Mouse (Mus musculus) 3134 (cell line): ENCODE measurements around the gene Fam124b.

Experiments
- DNase-seq: peaks from one replicate; pipeline ENCODE4 v3.0.0-alpha.2; 2011; ENCODE audit warnings: low spot score; ENCODE audit not compliant: insufficient read length; ENCODE audit errors: extremely low read depth

The Fam124b gene

DNA sequence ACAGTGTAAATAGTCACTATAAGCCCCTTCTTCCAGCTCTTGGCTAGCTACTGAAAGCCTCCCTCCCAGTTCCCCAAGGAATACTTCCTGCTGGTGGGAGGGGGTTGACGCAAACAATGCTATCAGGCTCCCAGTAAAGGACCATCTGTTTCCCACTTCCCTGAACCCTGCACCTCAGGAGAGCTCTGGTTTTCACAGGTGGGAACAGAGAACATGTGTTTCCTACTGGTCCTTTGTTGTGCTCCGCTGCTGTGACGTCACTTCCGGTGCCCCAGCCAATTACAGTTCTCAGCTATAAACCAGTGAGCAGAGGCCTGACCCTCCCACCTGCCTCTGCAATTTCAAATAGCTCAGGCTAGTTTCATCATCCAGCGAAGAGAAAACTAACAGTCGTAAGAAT lies at the start of gene Fam124b:
Fam124b (minus strand) TSS at position 206 of the 400 bp plus-strand sequence.
- peak; percentile 6 for DNase-seq

DNA sequence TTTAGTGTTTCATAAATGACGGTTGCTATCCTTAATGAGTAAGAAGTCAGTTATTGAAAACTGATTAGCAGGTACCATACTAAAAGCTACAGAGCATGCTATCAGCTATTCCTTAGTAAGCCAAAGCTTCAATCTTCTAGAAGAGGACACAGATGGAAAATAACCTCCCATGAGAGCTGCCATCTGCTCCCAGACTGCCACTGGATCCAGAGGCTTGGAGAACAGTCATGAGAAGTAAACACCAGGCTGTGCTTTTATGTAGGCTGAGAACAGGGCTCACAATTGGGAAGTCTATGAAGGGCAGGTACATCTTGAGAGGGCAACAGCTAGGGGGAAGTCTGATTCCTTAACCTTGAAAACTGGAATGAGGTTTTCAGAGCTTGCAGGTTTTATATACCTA lies 42.2 kb upstream of the Fam124b start:
- DNase-seq: no peak

DNA sequence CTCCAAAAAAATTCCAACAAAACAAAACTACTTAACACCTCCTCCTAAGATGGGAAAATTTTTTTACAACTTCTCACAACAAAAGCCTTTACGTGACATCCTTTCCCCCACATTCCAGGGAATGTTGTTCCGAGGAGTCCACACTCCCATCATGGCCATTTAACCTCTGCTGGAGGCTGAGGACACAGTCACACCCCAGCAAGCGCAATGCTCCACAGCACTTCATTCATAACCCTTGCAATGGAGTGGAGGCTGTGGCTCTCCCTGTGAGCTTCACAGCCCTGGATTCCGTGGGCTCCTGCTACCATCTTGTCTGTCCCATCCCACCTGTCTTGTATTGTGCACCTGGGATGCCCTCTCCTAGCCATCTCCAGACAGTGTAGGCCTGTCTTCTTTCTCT lies 40.4 kb upstream of the Fam124b start:
- no peak for DNase-seq

DNA sequence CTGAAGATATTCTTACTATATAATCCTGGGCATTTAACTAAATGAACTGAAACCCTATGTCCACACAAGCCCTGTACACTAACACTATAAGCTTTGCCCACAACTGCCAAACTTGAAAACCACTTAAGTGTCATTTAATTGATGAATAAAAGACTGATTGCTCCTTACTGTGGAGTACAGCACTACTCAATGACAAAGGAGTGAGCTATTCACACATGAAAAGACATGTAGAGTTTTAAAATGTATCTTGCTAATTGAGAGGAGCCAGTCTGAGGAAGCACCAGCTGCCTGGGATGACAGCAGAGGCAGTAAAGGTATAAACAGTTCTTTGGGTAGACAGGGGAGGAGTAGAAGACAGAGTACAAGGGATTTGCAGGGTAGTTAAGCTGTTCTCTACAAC lies 35.0 kb upstream of the Fam124b start:
- DNase-seq: no peak

DNA sequence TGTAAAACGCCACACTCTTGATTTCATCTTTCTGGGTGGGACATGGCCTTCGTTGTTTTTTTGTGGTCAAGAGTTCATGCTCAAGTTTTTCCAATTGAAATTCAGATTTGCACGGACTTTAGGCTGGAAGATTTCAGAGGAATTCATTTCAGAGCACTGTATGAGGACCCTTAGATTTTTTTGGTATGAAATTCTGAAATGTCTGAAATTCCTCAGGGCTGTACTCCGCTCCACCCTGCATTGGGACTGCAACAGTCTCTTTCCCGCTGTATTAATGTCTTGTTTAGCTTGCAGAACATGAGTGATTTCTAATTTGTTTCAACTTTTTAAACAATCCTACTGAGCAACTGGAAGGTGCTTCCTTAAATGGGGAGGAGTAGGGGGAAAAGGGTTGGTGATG lies 32.0 kb upstream of the Fam124b start:
- DNase-seq: no peak

DNA sequence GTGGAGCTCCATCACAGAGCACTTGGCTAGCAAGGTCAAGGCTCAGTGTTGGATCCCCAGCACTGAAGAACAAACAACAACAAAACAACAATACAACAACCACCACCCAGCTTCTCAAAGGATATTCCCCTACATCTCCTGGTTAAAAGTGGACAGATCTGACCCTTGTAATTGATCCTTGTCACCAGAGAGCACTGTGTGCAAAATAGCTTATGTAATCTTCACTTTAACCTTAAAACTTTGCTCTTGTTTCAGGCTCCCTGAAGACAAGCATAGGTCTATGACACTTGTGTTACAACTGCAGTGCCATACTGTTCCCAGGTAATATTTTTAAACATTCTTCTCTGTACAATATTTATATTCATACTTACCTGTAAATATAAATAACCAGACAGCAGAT lies 28.9 kb upstream of the Fam124b start:
- no peak for DNase-seq

DNA sequence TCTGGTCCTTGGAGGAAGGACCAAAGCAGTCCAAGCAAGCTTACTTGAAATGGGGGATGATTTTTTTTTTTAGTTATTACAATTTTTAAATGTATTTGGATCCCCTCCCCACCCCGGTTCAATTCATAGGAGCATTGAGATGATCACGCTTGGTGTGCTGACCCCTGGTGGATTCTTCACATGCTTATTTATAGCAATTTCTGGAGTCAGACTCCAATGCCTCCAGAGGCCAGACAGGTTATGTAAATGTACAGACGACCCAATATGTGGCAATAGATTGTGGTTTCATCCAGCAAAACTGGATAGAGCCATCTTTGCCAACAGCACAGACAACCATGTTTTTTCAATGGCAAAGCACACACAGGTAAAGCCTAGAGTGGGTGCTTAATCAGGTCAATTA lies 25.9 kb upstream of the Fam124b start:
- no peak for DNase-seq

DNA sequence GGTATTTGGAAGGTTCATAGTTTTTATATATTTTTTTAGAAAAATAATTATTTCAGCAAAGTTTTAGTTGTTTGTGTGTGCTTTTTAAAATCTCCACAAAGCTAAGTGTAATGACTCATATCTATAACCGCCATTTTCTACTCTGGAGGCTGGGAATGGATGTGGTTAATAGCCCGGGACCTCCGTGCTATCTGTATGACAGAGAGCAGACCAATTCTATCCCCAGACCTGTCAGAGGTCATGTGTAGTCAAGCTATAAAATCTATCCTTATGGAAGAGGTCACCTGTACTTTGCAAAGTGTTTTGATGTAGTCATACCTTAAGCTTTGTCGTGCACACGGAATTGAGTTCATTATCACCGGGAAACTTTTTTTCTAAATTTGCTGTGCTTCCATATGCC lies 23.3 kb upstream of the Fam124b start:
- no peak for DNase-seq

DNA sequence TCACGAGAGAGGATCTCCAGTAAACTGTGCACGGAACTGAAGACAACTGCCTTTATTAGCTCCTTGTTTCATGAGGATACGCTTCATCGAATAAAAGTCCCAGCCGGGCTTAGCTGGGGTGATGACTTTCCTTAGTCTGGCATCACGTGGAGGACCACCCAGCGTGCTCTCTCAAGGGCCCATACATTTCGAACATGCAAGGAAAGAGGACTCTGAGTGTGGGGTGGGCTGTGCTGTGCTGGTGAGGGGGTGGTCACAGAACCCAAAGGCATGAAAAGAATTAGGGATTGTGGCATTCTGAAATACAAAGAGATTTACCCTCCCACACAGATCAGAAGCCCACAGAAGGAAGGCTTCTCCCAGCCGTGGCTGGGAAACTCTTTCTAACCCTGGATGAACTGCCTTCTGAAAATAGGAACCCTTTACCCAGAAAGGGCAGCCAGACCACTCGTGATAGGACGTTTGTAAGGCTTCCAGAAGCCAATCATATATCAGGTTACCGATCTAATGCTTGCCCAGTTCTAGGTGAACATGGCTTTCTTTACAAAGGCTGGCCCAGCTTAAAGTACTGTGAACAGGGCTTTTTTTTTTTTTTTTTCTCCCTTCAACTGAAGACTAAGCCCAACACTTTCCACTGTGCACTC lies 21.9 kb upstream of the Fam124b start:
- no peak for DNase-seq

DNA sequence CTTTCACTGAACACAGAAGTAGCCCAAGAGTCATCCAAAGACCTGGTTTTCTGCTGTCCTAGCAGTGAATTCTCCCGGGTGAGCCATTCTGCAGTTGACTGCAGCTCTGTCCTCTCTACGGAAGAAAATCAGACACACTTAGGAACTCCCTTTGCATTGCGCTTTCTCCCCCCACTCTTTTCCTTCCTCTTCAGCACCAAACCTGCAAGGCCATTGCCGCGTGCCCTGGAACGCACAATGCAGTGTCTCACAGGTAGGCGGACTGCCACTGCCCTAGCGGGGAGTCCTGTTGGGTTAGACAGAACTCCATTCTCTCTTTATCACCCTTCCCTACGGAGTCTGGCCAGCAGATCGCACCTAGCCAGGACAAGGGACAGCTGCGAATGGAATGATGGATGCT lies 21.2 kb upstream of the Fam124b start:
- no peak for DNase-seq

DNA sequence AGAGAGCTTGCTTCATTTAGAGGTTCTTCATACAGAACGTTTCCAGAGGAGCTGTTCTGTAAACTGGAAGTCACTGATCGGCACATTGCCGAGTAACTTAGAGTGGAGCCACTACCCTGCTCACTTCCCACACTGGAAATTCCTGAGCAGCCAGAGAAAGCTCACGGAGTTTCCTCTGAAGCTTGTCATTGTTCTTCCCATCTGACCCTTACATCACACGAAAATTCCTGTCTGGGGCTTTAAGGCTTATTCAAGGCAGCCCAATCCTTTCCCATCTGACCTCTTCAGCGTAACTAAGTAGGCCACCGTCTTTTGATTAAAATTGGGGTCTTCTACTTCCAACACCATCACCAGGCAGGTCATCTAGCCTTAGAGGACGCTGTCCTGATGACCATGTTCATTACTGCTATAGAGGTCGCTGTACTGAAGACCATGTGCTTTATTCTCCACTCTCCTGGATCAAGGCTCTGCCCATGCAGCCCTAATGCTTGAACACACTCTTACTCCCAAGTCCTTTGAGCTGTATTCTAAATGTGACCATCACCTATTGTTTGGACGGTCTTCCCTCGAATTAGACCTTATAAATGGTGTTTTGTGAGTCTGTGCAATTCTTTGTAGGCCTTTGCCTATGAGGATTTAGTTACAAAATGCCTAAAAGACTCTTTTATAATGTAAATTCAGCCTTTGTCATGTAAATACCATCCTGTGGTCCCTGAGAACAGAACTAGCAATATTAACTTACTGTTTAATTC lies 18.9 kb upstream of the Fam124b start:
- no peak for DNase-seq

DNA sequence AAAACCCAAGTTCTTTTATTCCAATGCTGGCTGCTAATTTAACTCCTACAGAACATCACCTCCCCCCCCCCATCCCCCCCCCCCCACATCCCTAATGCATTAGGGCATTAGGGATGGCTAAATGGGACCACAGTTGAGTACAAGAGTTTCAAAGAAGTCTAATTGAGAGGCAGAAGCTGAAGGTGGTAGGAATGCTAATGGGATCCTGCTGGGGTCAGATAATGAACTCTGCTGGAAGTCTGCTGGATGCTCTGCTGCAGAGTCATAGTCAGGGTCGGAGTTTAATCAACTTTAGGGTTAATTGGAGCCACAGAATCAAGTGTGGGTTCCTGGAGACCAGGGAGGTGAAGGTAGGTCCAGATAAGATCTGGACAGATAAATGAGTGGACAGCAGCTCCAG lies 17.9 kb upstream of the Fam124b start:
- DNase-seq: no peak

DNA sequence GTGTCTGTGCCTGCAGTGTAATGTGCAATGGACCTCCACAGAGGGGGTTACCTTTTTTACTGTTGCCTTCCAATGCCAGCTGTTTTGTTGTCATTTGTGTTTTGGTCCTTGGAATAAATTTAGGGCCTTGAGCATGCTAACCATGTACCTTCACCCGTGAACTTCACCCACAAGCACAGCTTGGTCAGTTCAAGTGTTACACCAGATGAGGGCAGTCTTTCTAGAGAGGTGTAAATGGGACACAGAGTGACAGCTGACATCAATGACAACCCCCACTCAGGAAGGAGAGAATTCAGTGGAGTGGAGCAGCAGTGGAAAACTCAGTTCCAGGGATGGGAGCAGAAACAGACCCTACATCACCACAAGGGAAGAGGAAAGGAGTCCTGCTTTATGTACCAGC lies 12.3 kb upstream of the Fam124b start:
- DNase-seq: no peak

DNA sequence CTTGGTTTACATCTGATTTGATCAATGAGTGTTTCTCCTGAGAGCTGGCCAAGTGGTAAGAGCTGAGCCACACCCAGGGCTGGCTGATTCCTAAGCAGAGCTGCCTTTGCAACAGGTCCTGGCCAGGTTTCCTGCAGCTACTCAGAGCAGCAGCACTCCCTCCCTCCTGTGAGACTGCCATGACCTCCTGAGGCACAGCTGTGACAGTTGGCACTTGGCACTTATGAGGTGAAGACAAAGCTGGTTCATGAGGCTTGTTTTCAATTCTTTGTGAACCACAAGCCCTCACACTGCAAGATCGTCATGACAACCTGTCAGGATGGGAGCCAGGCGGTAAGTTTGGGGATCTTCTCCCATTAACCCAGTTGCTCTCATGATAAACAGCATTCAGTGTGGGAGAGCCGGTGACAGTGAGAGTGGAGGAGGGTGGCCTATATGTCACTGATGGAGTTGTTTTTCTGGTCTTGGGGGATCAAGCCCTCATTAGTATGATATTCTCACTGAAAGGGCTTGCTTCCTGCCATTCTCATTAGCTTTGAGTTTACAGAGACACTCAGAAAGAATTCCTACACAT lies 6.7 kb upstream of the Fam124b start:
- no peak for DNase-seq

DNA sequence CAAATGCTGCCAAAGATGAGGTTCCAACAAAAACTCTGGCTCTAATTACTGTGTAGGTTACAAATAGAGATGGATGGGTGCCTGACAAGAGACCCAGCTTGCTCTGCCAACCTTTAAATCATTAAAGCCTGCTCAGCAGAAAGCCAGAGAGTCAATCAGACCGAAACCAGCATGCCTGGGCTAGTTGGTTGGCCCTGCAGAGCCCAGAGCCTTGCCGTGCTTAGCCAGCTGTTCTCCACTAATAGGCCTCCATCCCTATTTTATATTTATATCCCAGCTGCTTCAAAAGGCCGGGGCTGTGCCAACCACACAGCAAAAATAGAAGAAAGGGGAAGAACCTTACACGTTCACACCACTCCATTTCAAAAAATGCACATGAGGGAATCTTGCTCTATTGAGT lies 2.9 kb upstream of the Fam124b start:
- no peak for DNase-seq

DNA sequence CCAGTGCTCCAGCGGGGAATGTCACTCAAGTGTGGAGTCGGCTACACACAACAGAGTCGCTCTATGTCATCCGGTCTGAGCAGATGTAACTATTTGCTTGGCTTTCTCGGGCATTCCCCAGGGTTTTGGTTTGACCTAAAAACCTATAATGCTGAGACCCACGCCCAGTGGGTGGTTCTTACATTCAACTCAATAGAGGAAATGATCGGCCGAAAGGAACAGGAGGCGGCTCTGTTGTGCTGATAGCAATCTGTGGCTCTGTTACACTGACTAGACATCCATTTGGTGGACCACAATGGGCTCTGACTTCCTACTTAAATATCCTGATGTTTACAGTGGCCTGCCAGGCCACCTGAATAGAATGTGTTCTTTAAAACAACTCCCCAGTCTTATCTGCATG lies 4.4 kb downstream of the Fam124b start:
- DNase-seq: no peak

DNA sequence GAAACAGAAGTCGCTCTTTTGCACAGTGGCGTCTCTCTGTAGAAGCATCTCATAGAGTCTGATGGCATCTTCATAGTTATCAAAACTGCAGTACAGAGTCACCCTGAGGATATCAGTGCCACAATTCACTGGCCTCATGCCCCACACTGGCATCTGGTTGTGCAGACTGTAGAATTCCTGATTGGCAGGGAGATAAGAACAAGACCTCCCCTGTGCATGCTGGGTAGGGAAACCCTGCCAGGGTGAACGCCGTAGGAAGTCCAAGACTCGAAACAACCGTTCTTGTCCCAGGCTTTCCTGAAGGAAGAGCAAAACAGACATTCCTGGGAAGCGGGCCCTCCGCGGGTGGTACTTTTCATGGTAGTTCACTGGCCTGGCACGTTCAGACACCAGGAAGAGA lies 5.1 kb downstream of the Fam124b start:
- no peak for DNase-seq

DNA sequence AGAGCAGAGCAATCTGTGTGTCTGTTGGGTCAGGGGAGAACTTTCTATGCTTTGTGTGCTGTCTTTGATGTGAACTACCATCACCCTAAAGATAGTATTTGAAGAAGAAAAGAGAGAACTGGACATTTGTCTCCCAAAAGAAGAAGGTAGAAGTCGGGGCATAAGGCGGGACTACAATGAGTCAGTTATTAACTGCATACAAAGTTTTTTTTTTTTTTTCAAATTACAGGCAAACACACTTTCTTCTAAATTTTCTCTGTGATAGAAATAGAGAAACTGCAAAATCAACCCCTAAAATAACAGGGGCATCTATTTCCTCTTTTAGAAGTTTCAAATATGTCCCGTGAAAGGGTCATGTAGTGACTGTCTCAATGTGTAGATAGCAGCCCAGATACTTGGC lies 16.0 kb downstream of the Fam124b start:
- DNase-seq: no peak

DNA sequence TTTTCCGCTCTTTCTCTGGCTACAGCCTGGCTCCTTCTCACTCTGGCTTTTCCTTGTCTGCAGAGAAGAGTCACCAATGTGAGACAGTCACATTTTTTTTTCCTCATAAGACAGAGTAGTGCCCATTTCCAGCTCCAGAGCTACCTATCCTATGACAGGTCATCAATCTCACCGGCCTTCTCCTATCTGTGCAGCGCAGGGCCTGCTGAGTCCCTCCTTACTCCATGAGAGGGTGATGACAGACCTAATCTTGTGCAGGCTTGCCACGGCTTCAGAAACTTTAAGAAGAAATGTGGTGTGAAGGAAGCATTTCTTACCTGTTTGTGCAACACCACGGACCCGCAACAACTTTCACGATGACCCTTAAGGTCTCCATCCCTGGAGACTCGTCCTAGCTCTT lies 25.4 kb downstream of the Fam124b start:
- no peak for DNase-seq

DNA sequence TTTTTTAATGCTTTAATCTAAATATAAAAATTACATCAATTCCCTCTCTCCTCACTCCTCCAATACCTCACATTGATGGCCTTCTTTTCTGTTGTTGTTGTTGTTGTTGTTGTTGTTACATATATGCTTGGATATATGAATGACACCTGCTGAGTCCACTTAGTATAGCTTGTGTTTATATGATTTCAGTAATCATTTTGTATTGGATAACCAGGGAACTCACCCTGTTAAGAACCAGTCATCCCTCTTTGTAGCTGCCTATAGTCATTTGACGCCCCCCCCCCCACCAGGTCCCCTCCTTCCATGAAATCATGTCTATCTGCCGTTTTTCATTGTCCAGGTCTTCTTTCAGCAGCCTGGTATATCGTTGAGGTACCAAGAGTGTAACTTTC lies 36.9 kb downstream of the Fam124b start:
- no peak for DNase-seq

DNA sequence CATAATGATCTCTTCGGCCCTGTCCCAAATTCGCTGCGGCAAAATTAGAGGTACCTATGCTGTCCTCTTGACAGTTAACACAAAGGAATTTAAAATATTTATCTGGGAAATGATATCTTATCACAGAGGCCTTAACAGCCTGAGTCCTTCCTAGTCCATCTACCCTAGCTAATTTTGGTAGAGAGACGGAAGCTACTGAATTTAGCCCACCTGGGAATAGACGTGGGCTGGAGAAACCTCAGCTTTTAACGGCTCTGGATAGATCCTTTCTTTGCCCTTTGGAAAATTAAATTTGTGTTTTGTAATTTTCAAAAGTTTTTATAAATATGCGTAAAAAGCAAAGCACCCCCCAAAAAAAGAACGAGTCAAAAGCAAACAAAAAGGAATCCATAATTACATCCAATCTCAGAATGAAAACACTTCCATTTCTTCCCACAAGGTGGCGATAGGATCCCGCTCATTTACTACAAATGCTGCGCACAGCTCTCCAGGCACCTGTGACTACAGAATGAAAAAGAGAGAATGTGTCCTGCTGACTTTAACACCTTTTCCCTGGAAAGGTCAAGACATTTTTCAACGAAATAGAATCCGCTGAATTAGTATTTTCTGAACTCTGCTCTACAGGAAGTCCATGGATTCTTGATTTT lies 37.4 kb downstream of the Fam124b start:
- DNase-seq: no peak

DNA sequence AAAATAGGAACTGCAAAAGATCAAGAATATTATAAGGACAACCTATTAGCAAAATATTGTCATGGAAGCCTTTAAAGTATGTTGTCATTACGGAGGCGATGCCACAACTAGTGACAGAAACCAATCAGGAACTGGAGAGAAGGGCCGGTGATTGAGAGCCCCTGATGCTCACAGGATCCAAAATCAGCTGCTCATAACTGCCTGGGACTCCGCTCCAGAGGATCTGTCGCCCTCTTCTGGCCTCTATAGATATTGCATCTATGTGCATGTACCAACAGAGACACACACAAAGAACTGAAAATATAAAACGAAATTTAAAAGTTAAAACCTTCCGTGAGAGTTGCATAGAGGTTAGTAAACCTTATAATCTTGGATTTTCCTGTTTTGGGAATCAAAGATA lies 38.1 kb downstream of the Fam124b start:
- no peak for DNase-seq
